Mouse (Mus musculus) midbrain, embryonic 16.5 days (tissue): ENCODE data around the gene Ubp1. TPM values are rescaled to one million over a fixed set of nuclear protein-coding genes. Genes with fewer than 3 reads are reported as not detected.

Experiments used
- polyA plus RNA-seq: library from polyadenylated mRNA; unstranded; fragments of >200 nt; fragmentation: Nextera tagmentation; extraction: Ambion mirVana; gene quantifications from 2 replicates; pipeline ENCODE4 v1.2.1, GENCODE M21; 2015

Gene Ubp1
- polyA plus RNA-seq, 1 experiment from 2014 or later = 26.9 TPM

Other genes starting within 250 kb of the Ubp1 start
- gene Pdcd6ip, start 222.7 kb upstream of the Ubp1 start, polyA plus RNA-seq = 35.9 and 37.4 TPM in 2 replicates
- gene Clasp2, start 189.5 kb upstream of the Ubp1 start, polyA plus RNA-seq = 145 and 154 TPM in 2 replicates
- 34.1 and 35.3 TPM in 2 replicates for gene Fbxl2, start 115.3 kb downstream of the Ubp1 start, polyA plus RNA-seq
- gene Susd5, start 126.2 kb downstream of the Ubp1 start, polyA plus RNA-seq = 0.55 and 0.72 TPM in 2 replicates